Mouse (Mus musculus): ENCODE data around the gene Tmem81. TPM values are rescaled to one million over a fixed set of nuclear protein-coding genes. Genes with fewer than 3 reads are reported as not detected.

The Tmem81 gene
- polyA plus RNA-seq, 1 experiment from 2014 or later, result 0.77 TPM

DNA sequence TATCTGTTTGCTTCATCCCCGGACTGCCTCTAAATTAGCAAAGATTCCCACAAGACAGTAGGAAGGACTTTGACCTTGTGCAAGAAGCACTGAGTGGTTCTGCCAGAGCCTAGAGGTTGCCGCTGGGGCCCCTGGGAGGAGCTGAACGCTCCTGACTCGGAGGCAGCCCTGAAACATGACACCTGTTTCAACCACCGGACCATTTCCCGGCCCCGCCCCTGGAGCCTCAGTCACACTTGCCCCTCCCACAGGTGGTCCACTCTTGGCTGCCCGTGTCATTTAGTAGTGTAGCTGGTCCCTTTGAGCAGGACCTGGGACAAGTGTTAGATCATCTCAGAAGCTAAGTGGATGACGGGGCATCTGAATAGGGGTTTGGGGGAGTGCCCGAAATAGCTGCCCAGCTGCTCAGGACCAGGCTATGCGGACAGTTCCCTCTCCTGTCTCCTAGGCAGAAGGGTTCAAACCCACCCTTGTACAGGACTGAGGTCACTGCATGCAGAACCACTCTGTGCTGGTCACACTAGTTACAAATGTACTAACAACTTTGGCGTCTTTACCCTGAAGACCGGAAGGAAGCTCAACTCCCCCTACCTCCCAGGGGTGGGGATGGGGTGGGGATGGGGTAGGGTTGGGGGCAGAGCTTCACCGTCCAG is 35.3 kb downstream of the Tmem81 start:
- Histone ChIP-seq H3K36me3 (ENCODE audit: control insufficient read depth, insufficient read depth) (no peaks in the 10 kb centered on the region), H3K27ac (ENCODE audit: low read length) (peak overlapping the region; percentile 86; the same call in 1 of the 2 replicates), H3K4me1 (replicated peaks; ENCODE audit: control insufficient read depth, insufficient read depth, low read length) (peaks cover 62% of the 10 kb centered on the region), H3K9me3 (ENCODE audit: control insufficient read depth, low read length) (no peaks in the 10 kb centered on the region), H3K27me3 (replicated peaks; ENCODE audit: control insufficient read depth, insufficient read depth, low read length) (no peaks in the 10 kb centered on the region), H3K9ac (replicated peaks; ENCODE audit: low read depth, low read length) (peak overlapping the region; percentile 73), H3K4me2 (ENCODE audit: low read length) (peak overlapping the region; percentile 62), H3K4me3 (replicated peaks; ENCODE audit: low read length) (peak overlapping the region; percentile 53)
- 6% methylated on average over 14 of the region's 14 CpGs for WGBS
- no peak for ATAC-seq

DNA sequence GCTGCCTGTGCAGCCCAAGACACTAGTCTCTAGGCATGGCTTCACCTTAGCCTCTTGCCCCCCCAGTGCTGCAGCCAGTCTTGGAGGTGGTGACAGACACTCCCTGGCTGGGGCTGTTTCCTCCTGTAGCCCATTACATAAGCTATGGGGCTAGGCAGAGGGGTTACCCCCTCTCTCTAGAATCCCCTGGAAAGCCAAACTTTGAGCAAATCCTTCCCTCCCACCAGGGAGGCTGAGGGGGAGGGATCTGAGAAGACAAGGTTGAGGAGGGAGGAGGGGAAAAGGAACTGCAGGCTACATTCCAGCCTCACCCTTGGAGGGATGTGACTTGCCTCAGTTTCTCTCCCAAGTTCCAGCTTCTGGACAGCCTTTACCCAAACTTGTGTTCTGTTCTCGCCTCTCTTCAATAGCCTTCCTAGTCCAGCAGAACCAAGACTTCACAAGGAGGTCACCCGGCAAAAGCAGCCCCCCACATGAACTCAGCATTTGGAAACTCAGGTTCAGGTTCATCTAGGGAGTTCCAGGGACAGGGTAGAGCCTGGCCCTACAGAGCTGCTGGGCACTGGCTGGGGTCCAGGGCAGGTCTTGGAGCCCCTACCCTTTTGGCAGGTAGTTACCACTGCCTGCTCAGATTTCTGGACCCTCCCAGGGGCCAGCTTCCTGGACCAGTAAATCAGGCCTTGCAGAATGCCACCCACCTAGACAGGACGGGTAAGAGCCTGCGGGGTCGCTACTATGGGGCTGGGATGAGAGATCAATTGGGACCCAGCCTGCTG is 36.0 kb downstream of the Tmem81 start:
- 14% methylated on average over 5 of the region's 5 CpGs for WGBS
- Histone ChIP-seq H3K4me1 (replicated peaks; ENCODE audit: control insufficient read depth, insufficient read depth, low read length) (peaks cover 62% of the 10 kb centered on the region), H3K9me3 (ENCODE audit: control insufficient read depth, low read length) (no peaks in the 10 kb centered on the region), H3K4me2 (ENCODE audit: low read length) (peak overlapping the region; percentile 62), H3K27ac (ENCODE audit: low read length) (peak overlapping the region; percentile 86), H3K36me3 (ENCODE audit: control insufficient read depth, insufficient read depth) (no peaks in the 10 kb centered on the region), H3K4me3 (replicated peaks; ENCODE audit: low read length) (peak overlapping the region; percentile 53), H3K9ac (replicated peaks; ENCODE audit: low read depth, low read length) (peak overlapping the region; percentile 73), H3K27me3 (replicated peaks; ENCODE audit: control insufficient read depth, insufficient read depth, low read length) (no peaks in the 10 kb centered on the region)
- peak; percentile 11 for ATAC-seq

DNA sequence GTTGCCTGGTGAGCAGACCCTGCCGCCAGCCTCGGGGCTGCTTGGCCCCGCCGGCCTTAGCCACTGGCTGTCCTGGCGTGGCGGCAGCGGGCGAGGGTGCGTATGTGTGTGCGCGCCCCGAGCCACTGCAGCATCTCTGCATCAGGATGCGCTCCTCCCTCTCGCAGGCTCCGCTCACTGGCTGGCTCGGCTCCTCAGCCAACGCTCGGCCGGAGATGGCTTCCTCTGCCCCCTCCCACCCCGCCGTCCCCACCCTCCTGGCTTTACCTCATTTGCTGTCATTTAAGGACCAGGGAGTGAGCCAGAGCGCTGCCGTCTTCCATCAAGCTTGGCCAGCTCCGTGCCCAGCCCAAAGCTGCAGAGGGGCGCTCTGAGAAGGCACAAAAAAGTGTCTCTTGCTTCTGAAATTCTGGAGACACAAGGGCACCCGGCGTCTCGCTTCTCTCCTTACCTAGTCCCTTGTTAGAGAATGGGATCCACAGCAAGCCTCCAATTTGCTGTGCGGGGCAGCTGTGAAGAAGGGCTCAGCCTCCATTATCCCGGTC is 36.8 kb downstream of the Tmem81 start, which contains the start of gene Cntn2:
Gene Cntn2, minus strand, starts transcription at position 495 of the 545 bp plus-strand sequence.
- 1% methylated on average over 28 of the region's 30 CpGs for WGBS
- H3K4me2 ChIP-seq (ENCODE audit: low read length), result peak within 1 kb of the TSS; percentile 62
- H3K9ac ChIP-seq (replicated peaks; ENCODE audit: low read depth, low read length), result peak within 1 kb of the TSS; percentile 73
- H3K4me3 ChIP-seq (replicated peaks; ENCODE audit: low read length), result peak within 1 kb of the TSS; percentile 53
- H3K4me1 ChIP-seq (replicated peaks; ENCODE audit: control insufficient read depth, insufficient read depth, low read length), result peaks cover 58% of the 10 kb centered on the region
- peak; percentile 91 for ATAC-seq
- H3K36me3 ChIP-seq (ENCODE audit: control insufficient read depth, insufficient read depth), result no peaks in the 10 kb centered on the region
- no peaks in the 10 kb centered on the region for H3K27me3 ChIP-seq (replicated peaks; ENCODE audit: control insufficient read depth, insufficient read depth, low read length)
- no peaks in the 10 kb centered on the region for H3K9me3 ChIP-seq (ENCODE audit: control insufficient read depth, low read length)
- peak within 1 kb of the TSS; percentile 86 for H3K27ac ChIP-seq (ENCODE audit: low read length)

DNA sequence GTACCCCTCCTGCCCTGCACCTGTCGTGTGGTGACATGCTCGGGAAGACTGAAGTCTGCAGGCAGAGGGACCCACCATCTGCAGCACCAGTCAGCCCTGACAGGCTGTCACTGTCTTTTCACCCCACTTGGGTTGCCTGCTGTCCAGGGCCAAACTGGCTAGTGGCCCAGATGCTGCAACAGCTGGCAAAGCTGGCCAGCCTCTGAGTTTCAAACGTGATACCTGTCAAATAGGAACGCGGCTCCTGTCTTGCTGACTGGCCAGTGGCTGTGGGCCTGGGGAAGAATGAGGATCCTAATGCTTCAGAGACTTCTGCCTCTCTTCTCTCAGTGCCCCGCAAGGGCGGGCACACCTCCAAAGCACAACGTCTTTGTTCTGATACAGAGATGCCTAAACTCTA is 37.8 kb downstream of the Tmem81 start:
- Histone ChIP-seq H3K9me3 (ENCODE audit: control insufficient read depth, low read length) (no peaks in the 10 kb centered on the region), H3K4me3 (replicated peaks; ENCODE audit: low read length) (no peak overlapping the region), H3K27me3 (replicated peaks; ENCODE audit: control insufficient read depth, insufficient read depth, low read length) (no peaks in the 10 kb centered on the region), H3K27ac (ENCODE audit: low read length) (peak overlapping the region; percentile 49; the same call in 1 of the 2 replicates), H3K4me2 (ENCODE audit: low read length) (peak overlapping the region; percentile 33), H3K36me3 (ENCODE audit: control insufficient read depth, insufficient read depth) (no peaks in the 10 kb centered on the region), H3K9ac (replicated peaks; ENCODE audit: low read depth, low read length) (no peak overlapping the region), H3K4me1 (replicated peaks; ENCODE audit: control insufficient read depth, insufficient read depth, low read length) (peaks cover 50% of the 10 kb centered on the region)
- 56% methylated on average over 8 of the region's 8 CpGs for WGBS
- no peak for ATAC-seq

DNA sequence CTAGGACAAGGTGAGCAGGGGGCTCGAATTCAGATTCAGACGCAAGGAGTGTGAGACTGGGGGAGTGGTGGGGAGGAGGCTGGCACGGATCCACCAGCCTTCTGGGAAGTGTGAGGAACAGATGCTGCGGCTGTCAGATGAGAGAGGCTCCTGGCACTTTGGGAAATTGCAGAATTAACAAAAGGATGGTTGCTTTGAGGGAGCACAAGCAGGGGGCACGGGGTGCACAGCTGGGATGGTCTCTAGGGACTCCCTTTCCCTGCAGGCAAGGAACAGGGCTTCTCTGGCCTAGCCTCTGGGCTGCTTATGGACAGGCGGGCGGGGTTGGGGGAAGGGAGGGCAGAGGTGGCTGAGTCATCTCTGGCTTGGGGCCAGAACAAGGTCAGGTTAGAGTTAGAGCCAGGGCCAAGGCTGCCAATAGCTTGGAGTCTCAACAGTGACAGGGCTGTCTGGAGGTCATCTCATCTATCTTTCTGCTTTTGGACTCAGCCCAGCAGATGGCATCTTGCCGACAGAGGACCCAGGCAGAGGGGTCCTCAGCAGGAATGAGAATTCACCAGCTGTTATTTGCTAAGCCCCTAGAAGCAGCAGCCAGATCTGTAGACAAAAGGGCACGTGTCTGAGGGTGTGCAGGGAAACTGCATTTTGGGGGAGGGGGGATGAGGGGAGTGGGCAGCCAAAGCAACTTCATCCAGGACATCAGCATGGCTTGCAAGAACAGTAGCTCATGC is 52.0 kb downstream of the Tmem81 start:
- Histone ChIP-seq H3K4me1 (replicated peaks; ENCODE audit: control insufficient read depth, insufficient read depth, low read length) (peaks cover 54% of the 10 kb centered on the region), H3K9me3 (ENCODE audit: control insufficient read depth, low read length) (no peaks in the 10 kb centered on the region), H3K27me3 (replicated peaks; ENCODE audit: control insufficient read depth, insufficient read depth, low read length) (no peaks in the 10 kb centered on the region), H3K27ac (ENCODE audit: low read length) (peak overlapping the region; percentile 93), H3K4me3 (replicated peaks; ENCODE audit: low read length) (no peak overlapping the region), H3K36me3 (ENCODE audit: control insufficient read depth, insufficient read depth) (no peaks in the 10 kb centered on the region), H3K4me2 (ENCODE audit: low read length) (no peak overlapping the region), H3K9ac (replicated peaks; ENCODE audit: low read depth, low read length) (no peak overlapping the region)
- peak; percentile 69 for ATAC-seq
- WGBS, result 14% methylated on average over 9 of the region's 9 CpGs

Other genes starting within 250 kb of the Tmem81 start
- 2.7 and 3.4 TPM in 2 replicates for gene Klhdc8a, start 207.6 kb upstream of the Tmem81 start, polyA plus RNA-seq (2015; fragmentation: Nextera tagmentation; extraction: Ambion mirVana)
- gene Nuak2, start 190.1 kb upstream of the Tmem81 start, polyA plus RNA-seq (2015; fragmentation: Nextera tagmentation; extraction: Ambion mirVana), result 13.3 and 13.4 TPM in 2 replicates
- 30.4 and 34.9 TPM in 2 replicates for gene Tmcc2, start 114.9 kb upstream of the Tmem81 start, polyA plus RNA-seq (2015; fragmentation: Nextera tagmentation; extraction: Ambion mirVana)
- gene Dstyk, start 88.7 kb upstream of the Tmem81 start, polyA plus RNA-seq (2015; fragmentation: Nextera tagmentation; extraction: Ambion mirVana), result 12.3 and 13.1 TPM in 2 replicates
- 55.4 and 59.0 TPM in 2 replicates for gene Rbbp5, start 28.9 kb upstream of the Tmem81 start, polyA plus RNA-seq (2015; fragmentation: Nextera tagmentation; extraction: Ambion mirVana)
- gene Cntn2, start 37.0 kb downstream of the Tmem81 start, polyA plus RNA-seq (2015; fragmentation: Nextera tagmentation; extraction: Ambion mirVana), result 134 and 147 TPM in 2 replicates
- 49.3 and 61.8 TPM in 2 replicates for gene Nfasc, start 235.6 kb downstream of the Tmem81 start, polyA plus RNA-seq (2015; fragmentation: Nextera tagmentation; extraction: Ambion mirVana)